Mouse (Mus musculus) E14TG2a.4 (cell line): ENCODE results near the gene Krt32.

Experiments used
- CTCF ChIP-seq: conservative IDR thresholded peaks from 2 replicates; pipeline ENCODE4 v1.5.1; 2014; ENCODE audit warnings: low read length
- NANOG ChIP-seq: IDR thresholded peaks from 2 replicates; pipeline ENCODE4 v1.6.1; 2014; ENCODE audit warnings: borderline replicate concordance, low read length, mixed read lengths

DNA sequence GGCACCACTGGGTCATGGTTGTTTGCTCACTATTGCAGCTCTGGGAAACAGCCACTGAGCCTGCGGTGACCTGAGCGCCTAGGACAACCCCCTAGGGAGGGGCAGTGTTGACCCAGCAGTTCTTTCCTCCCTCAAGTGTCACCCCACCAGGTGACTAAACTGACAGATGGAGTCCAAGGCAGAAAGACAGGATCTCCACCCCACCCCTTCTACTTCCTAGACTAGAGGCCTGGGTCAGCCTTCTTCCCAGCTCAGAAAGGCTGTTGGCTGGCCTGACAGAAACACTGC lies 25.7 kb upstream of the Krt32 start:
- no peak for TF ChIP-seq CTCF
- no peak for TF ChIP-seq NANOG
